Mouse (Mus musculus) adrenal gland, postnatal 25 days (tissue): ENCODE results near the gene Tm9sf4. TPM values are rescaled to one million over a fixed set of nuclear protein-coding genes. Genes with fewer than 3 reads are reported as not detected.

Source experiments
- total RNA-seq: library from RNA; stranded (reverse); gene quantifications from 2 replicates; pipeline ENCODE4 v1.2.3, GENCODE M21; 2021

The Tm9sf4 gene
- total RNA-seq, 1 experiment from 2014 or later, result 112 TPM

Other genes starting within 250 kb of the Tm9sf4 start
- gene Mylk2, start 250.0 kb upstream of the Tm9sf4 start, total RNA-seq, result not detected in 2 replicates
- gene Foxs1, start 228.1 kb upstream of the Tm9sf4 start, total RNA-seq, result 2.1 and 2.9 TPM in 2 replicates
- gene Dusp15, start 209.6 kb upstream of the Tm9sf4 start, total RNA-seq, result 1.0 and 4.9 TPM in 2 replicates
- gene Ttll9, start 198.8 kb upstream of the Tm9sf4 start, total RNA-seq, result not detected in 2 replicates
- gene Pdrg1, start 145.9 kb upstream of the Tm9sf4 start, total RNA-seq, result 163 and 187 TPM in 2 replicates
- 0.57 and 1.4 TPM in 2 replicates for gene Xkr7, start 129.5 kb upstream of the Tm9sf4 start, total RNA-seq
- 13.6 and 16.0 TPM in 2 replicates for gene Ccm2l, start 95.3 kb upstream of the Tm9sf4 start, total RNA-seq
- 1.7 and 1.9 TPM in 2 replicates for gene Hck, start 52.8 kb upstream of the Tm9sf4 start, total RNA-seq
- gene Tspyl3, start 64.1 kb downstream of the Tm9sf4 start, total RNA-seq, result 2.5 and 3.9 TPM in 2 replicates
- gene Plagl2, start 80.1 kb downstream of the Tm9sf4 start, total RNA-seq, result 10.7 and 12.0 TPM in 2 replicates
- gene Pofut1, start 80.2 kb downstream of the Tm9sf4 start, total RNA-seq, result 53.1 and 64.1 TPM in 2 replicates
- gene Kif3b, start 130.1 kb downstream of the Tm9sf4 start, total RNA-seq, result 31.8 and 34.4 TPM in 2 replicates
- gene Asxl1, start 184.5 kb downstream of the Tm9sf4 start, total RNA-seq, result 32.4 and 38.4 TPM in 2 replicates